Mouse (Mus musculus) limb, embryonic 12.5 days (tissue): ENCODE measurements around the gene Nfasc. TPM values are rescaled to one million over a fixed set of nuclear protein-coding genes. Genes with fewer than 3 reads are reported as not detected.

Experiments
- ATAC-seq: fragments of 200-750 bp; cut with Nextera tagmentation; 2 replicates; pipeline ENCODE4 v1.8.0; 2017; ENCODE audit warnings: low read depth, moderate TSS enrichment; ENCODE audit not compliant: insufficient number of reproducible peaks, insufficient read depth, low FRiP score, low TSS enrichment
- H3K27ac ChIP-seq: fragments of 300-500 bp; sonication (generic); 2 replicates; pipeline ENCODE4 v1.5.1; 2016; ENCODE audit warnings: mild to moderate bottlenecking, moderate library complexity
- H3K27me3 ChIP-seq: fragments of 300-500 bp; sonication (generic); 2 replicates; pipeline ENCODE4 v1.6.1; 2016; ENCODE audit warnings: mild to moderate bottlenecking, moderate library complexity
- H3K36me3 ChIP-seq: fragments of 300-500 bp; sonication (generic); 2 replicates; pipeline ENCODE4 v1.6.1; 2016; ENCODE audit warnings: mild to moderate bottlenecking, moderate library complexity
- H3K4me1 ChIP-seq: fragments of 300-500 bp; sonication (generic); replicated peaks from 2 replicates; pipeline ENCODE4 v1.6.1; 2016
- H3K4me2 ChIP-seq: fragments of 300-500 bp; sonication (generic); 2 replicates; pipeline ENCODE4 v1.6.1; 2016; ENCODE audit warnings: mild to moderate bottlenecking, moderate library complexity
- H3K4me3 ChIP-seq: fragments of 300-500 bp; sonication (generic); replicated peaks from 2 replicates; pipeline ENCODE4 v1.5.1; 2016; ENCODE audit warnings: mild to moderate bottlenecking
- H3K9ac ChIP-seq: fragments of 300-500 bp; sonication (generic); replicated peaks from 2 replicates; pipeline ENCODE4 v1.6.1; 2016; ENCODE audit warnings: mild to moderate bottlenecking, moderate library complexity
- H3K9me3 ChIP-seq: fragments of 300-500 bp; sonication (generic); 2 replicates; pipeline ENCODE4 v1.6.1; 2016; ENCODE audit warnings: mild to moderate bottlenecking, moderate library complexity
- WGBS: fragments of 180-500 bp; shearing (Covaris S2); methylation state at CpG from one replicate; pipeline ENCODE4 v1.1.7; 2016; 5-methylcytosine and 5-hydroxymethylcytosine counted together
- polyA plus RNA-seq: library from polyadenylated mRNA; unstranded; fragments of >200 nt; fragmentation: Nextera tagmentation; extraction: Ambion mirVana; gene quantifications from 2 replicates; pipeline ENCODE4 v1.2.1, GENCODE M21; 2016

Nfasc gene
- polyA plus RNA-seq, 1 experiment from 2014 or later: 0.81 TPM

DNA sequence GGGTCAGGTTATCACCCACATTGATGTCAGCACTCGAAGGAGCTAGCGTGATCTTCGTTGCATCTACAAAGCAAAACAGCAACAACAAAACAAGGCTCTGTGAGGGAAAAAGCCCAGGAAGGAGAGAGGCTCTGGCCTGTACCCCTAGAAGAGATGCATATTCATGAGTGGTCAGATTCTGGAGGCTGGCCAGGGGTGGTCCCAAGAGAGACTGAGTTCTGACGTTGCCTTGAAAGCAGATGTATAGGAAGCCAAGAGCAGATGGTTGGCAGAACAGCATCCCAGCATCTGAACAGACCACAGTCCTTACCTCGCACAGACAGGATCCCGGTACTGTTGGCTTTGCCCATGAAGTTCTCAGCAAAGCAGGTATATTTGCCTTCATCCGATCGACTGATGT lies 218.5 kb downstream of the Nfasc start:
- H3K9me3 ChIP-seq: no peaks in the 10 kb centered on the region
- peaks cover 8% of the 10 kb centered on the region for H3K27me3 ChIP-seq
- 81% methylated on average over 8 of the region's 8 CpGs for WGBS
- no peak overlapping the region for H3K4me3 ChIP-seq
- no peak overlapping the region for H3K27ac ChIP-seq
- H3K4me1 ChIP-seq: peaks cover 20% of the 10 kb centered on the region
- no peak for ATAC-seq
- H3K4me2 ChIP-seq: no peak overlapping the region
- no peaks in the 10 kb centered on the region for H3K36me3 ChIP-seq
- no peak overlapping the region for H3K9ac ChIP-seq

GRCm38 (mm10) chr1:132520764-132521163 lies 220.8 kb downstream of the Nfasc start:
- peak; percentile 37; the same call in 1 of the 2 replicates for ATAC-seq
- H3K4me1 ChIP-seq: peaks cover 6% of the 10 kb centered on the region; the same call in 1 of the 2 replicates
- 18% methylated on average over 2 of the region's 6 CpGs for WGBS
- H3K9me3 ChIP-seq: no peaks in the 10 kb centered on the region
- H3K9ac ChIP-seq: no peak overlapping the region
- H3K36me3 ChIP-seq: no peaks in the 10 kb centered on the region
- no peak overlapping the region for H3K4me3 ChIP-seq
- peaks cover 8% of the 10 kb centered on the region for H3K27me3 ChIP-seq
- H3K27ac ChIP-seq: no peak overlapping the region
- H3K4me2 ChIP-seq: no peak overlapping the region

DNA sequence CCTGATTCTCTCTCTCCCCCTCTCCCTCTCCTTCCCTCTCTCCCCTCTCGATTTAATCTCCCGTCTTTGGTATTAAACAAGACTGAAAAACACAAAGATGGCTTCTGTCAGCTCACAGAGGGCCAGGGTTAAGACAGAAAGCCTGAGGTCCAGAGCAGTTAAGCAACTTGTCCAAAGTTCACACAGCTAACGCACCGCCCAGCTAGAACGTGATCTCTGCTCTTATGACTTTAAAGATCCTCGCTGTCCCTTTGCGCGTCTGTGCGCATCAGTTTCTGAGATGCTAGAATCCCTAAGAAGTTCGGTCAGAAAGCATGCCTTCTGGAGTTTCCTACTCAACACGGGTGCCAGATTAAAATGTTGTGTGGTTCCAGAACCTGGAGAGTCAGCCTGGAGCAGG lies 221.9 kb downstream of the Nfasc start:
- H3K4me2 ChIP-seq: no peak overlapping the region
- no peak overlapping the region for H3K4me3 ChIP-seq
- H3K36me3 ChIP-seq: no peaks in the 10 kb centered on the region
- 0 out of 2 replicates have a peak, but pooled peaks cover 2% of the 10 kb centered on the region for H3K27me3 ChIP-seq
- H3K9me3 ChIP-seq: no peaks in the 10 kb centered on the region
- no peak overlapping the region for H3K9ac ChIP-seq
- WGBS: 91% methylated on average over 11 of the region's 11 CpGs
- H3K4me1 ChIP-seq: peaks cover 6% of the 10 kb centered on the region; the same call in 1 of the 2 replicates
- no peak overlapping the region for H3K27ac ChIP-seq
- no peak for ATAC-seq

GRCm38 (mm10) chr1:132518621-132519020 lies 223.0 kb downstream of the Nfasc start:
- no peak overlapping the region for H3K4me3 ChIP-seq
- no peaks in the 10 kb centered on the region for H3K9me3 ChIP-seq
- no peaks in the 10 kb centered on the region for H3K36me3 ChIP-seq
- H3K4me1 ChIP-seq: peaks cover 6% of the 10 kb centered on the region; the same call in 1 of the 2 replicates
- peaks cover 2% of the 10 kb centered on the region; the same call in 1 of the 2 replicates for H3K27me3 ChIP-seq
- WGBS: 82% methylated on average over 18 of the region's 18 CpGs
- H3K4me2 ChIP-seq: no peak overlapping the region
- ATAC-seq: no peak
- H3K27ac ChIP-seq: no peak overlapping the region
- H3K9ac ChIP-seq: no peak overlapping the region

- no peak overlapping the region for H3K4me3 ChIP-seq
- no peak overlapping the region for H3K9ac ChIP-seq
- no peaks in the 10 kb centered on the region for H3K36me3 ChIP-seq
- H3K4me1 ChIP-seq: peaks cover 12% of the 10 kb centered on the region
- 90% methylated on average over 11 of the region's 11 CpGs for WGBS
- no peaks in the 10 kb centered on the region; the same call in 1 of the 2 replicates for H3K27me3 ChIP-seq
- no peak overlapping the region for H3K4me2 ChIP-seq
- no peak overlapping the region for H3K27ac ChIP-seq
- no peak for ATAC-seq
- no peaks in the 10 kb centered on the region for H3K9me3 ChIP-seq
Measured at GRCm38 (mm10) chr1:132516776-132517175, 224.8 kb downstream of the Nfasc start.

DNA sequence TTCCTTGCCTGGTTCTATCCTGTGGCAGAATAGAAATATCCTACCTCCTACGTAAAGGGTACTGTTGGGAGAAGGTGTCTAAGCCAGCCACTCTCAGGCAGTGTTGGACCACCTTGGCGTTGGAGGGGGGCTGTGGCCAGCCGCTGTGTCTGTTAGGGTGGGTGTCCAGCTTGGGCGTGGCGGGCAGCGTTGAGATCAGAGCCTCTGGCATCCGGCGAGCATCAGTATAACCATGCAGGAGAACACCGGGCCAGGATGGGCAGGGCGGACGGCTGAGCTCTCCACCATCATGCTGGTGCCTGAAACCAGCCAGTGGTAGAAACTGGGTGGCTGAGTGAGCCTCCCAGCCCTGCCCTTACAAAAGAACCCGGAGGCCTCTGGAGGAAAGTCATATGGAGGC lies 226.3 kb downstream of the Nfasc start:
- H3K36me3 ChIP-seq: no peaks in the 10 kb centered on the region
- no peak overlapping the region for H3K27ac ChIP-seq
- no peak overlapping the region for H3K4me2 ChIP-seq
- no peak for ATAC-seq
- H3K9ac ChIP-seq: no peak overlapping the region
- peaks cover 12% of the 10 kb centered on the region for H3K4me1 ChIP-seq
- H3K4me3 ChIP-seq: no peak overlapping the region
- no peaks in the 10 kb centered on the region; the same call in 1 of the 2 replicates for H3K27me3 ChIP-seq
- no peaks in the 10 kb centered on the region for H3K9me3 ChIP-seq
- WGBS: 88% methylated on average over 12 of the region's 12 CpGs

Other genes starting within 250 kb of the Nfasc start
- 2.1 and 2.2 TPM in 2 replicates for gene Tmem81, start 235.6 kb downstream of the Nfasc start, polyA plus RNA-seq
- 0.76 and 2.1 TPM in 2 replicates for gene Cntn2, start 198.5 kb downstream of the Nfasc start, polyA plus RNA-seq
- gene Lrrn2, start 138.5 kb upstream of the Nfasc start, polyA plus RNA-seq: 3.8 and 4.0 TPM in 2 replicates